Mouse (Mus musculus) lung, postnatal 0 days (tissue): Measurements from ENCODE around the gene Arfip2. TPM values are rescaled to one million over a fixed set of nuclear protein-coding genes. Genes with fewer than 3 reads are reported as not detected.
A peak's percentile ranks its signal among the peaks of the same experiment; 100 is the strongest.

Experiments used
- ATAC-seq: fragments of 200-750 bp; cut with Nextera tagmentation; 2 replicates; pipeline ENCODE4 v1.8.0; 2017; ENCODE audit warnings: moderate library complexity
- DNase-seq: peaks from one replicate; pipeline ENCODE4 v3.0.0-alpha.2; 2016; ENCODE audit warnings: low spot score
- H3K27ac ChIP-seq: fragments of 300-500 bp; sonication (generic); 2 replicates; pipeline ENCODE4 v1.5.1; 2014; ENCODE audit warnings: antibody characterized with exemption, mild to moderate bottlenecking, low read length, mixed read lengths
- H3K27me3 ChIP-seq: fragments of 300-500 bp; sonication (generic); replicated peaks from 2 replicates; pipeline ENCODE4 v1.6.1; 2014; ENCODE audit warnings: low read length, mixed read lengths; ENCODE audit not compliant: insufficient read depth
- H3K36me3 ChIP-seq: fragments of 300-500 bp; sonication (generic); 2 replicates; pipeline ENCODE4 v1.6.1; 2014; ENCODE audit warnings: low read length, mixed read lengths; ENCODE audit not compliant: insufficient read depth
- H3K4me1 ChIP-seq: fragments of 300-500 bp; sonication (generic); 2 replicates; pipeline ENCODE4 v1.6.1; 2014; ENCODE audit warnings: antibody characterized with exemption, low read depth, low read length, mixed read lengths; ENCODE audit not compliant: insufficient read depth
- H3K4me2 ChIP-seq: fragments of 300-500 bp; sonication (generic); replicated peaks from 2 replicates; pipeline ENCODE4 v1.6.1; 2014; ENCODE audit warnings: low read depth, mild to moderate bottlenecking, low read length, moderate library complexity, mixed read lengths
- H3K4me3 ChIP-seq: fragments of 300-500 bp; sonication (generic); 2 replicates; pipeline ENCODE4 v1.5.1; 2014; ENCODE audit warnings: low read depth, low read length
- H3K9ac ChIP-seq: fragments of 300-500 bp; sonication (generic); replicated peaks from 2 replicates; pipeline ENCODE4 v1.6.1; 2014; ENCODE audit warnings: low read depth, mild to moderate bottlenecking
- H3K9me3 ChIP-seq: fragments of 300-500 bp; sonication (generic); 2 replicates; pipeline ENCODE4 v1.6.1; 2016; ENCODE audit warnings: low read length, mixed read lengths
- CTCF ChIP-seq: IDR thresholded peaks from 2 replicates; pipeline ENCODE4 v1.5.1; 2016; ENCODE audit warnings: antibody characterized with exemption, mild to moderate bottlenecking
- EP300 ChIP-seq: IDR thresholded peaks from 2 replicates; pipeline ENCODE4 v1.6.1; 2016; ENCODE audit warnings: antibody characterized with exemption, mild to moderate bottlenecking, control low read depth
- WGBS: fragments of 180-500 bp; shearing (Covaris S2); extraction: QIAGEN DNeasy Blood & Tissue Kit; methylation state at CpG from one replicate; pipeline ENCODE4 v1.1.7; 2014; 5-methylcytosine and 5-hydroxymethylcytosine counted together
- polyA plus RNA-seq: library from polyadenylated mRNA; unstranded; fragments of >200 nt; fragmentation: Nextera tagmentation; extraction: Ambion mirVana; gene quantifications from 2 replicates; pipeline ENCODE4 v1.2.1, GENCODE M21; 2015

Arfip2 gene
- polyA plus RNA-seq, 1 experiment from 2014 or later, result 52.7 TPM

- 3% methylated on average over 47 of the region's 71 CpGs for WGBS
- ATAC-seq (peak; percentile 94), DNase-seq (peak; percentile 93)
- no peaks in the 10 kb centered on the region for H3K9me3 ChIP-seq
- no peaks in the 10 kb centered on the region for H3K27me3 ChIP-seq
- H3K9ac ChIP-seq, result peak within 1 kb of the TSS; percentile 70
- H3K4me2 ChIP-seq, result peak within 1 kb of the TSS; percentile 79
- 0 out of 2 replicates have a peak, but pooled peaks cover 7% of the 10 kb centered on the region for H3K36me3 ChIP-seq
- TF ChIP-seq CTCF (no peak; the same call in 1 of the 2 replicates), EP300 (no peak)
- H3K4me1 ChIP-seq, result peaks cover 21% of the 10 kb centered on the region; the same call in 1 of the 2 replicates
- peak within 1 kb of the TSS; percentile 89 for H3K27ac ChIP-seq
- peak within 1 kb of the TSS; percentile 92 for H3K4me3 ChIP-seq
Observed at GRCm38 (mm10) chr7:105633127-105633800, 7.0 kb downstream of the Arfip2 start, which contains the start of gene Trim3. Gene Trim3 (minus strand): TSS chr7:105633571.

- 14% methylated on average over 4 of the region's 4 CpGs for WGBS
- H3K4me2 ChIP-seq, result peak overlapping the region; percentile 79
- DNase-seq, result no peak
- H3K4me3 ChIP-seq, result peak overlapping the region; percentile 92
- no peak for ATAC-seq
- H3K9ac ChIP-seq, result peak overlapping the region; percentile 70
- TF ChIP-seq EP300 (no peak), CTCF (no peak)
- H3K36me3 ChIP-seq, result 0 out of 2 replicates have a peak, but pooled peaks cover 7% of the 10 kb centered on the region
- no peaks in the 10 kb centered on the region for H3K9me3 ChIP-seq
- H3K27me3 ChIP-seq, result no peaks in the 10 kb centered on the region
- H3K27ac ChIP-seq, result peak overlapping the region; percentile 89; the same call in 1 of the 2 replicates
- peaks cover 21% of the 10 kb centered on the region; the same call in 1 of the 2 replicates for H3K4me1 ChIP-seq
Observed at GRCm38 (mm10) chr7:105632551-105632972, 7.7 kb downstream of the Arfip2 start.

- no peak overlapping the region for H3K4me2 ChIP-seq
- H3K36me3 ChIP-seq, result no peaks in the 10 kb centered on the region
- WGBS, result 11% methylated on average over 3 of the region's 3 CpGs
- H3K4me3 ChIP-seq, result no peak overlapping the region
- DNase-seq (peak; percentile 92), ATAC-seq (peak; percentile 56)
- H3K9ac ChIP-seq, result no peak overlapping the region
- no peaks in the 10 kb centered on the region for H3K9me3 ChIP-seq
- no peak for TF ChIP-seq CTCF
- no peak for TF ChIP-seq EP300
- peak overlapping the region; percentile 71 for H3K27ac ChIP-seq
- no peaks in the 10 kb centered on the region for H3K27me3 ChIP-seq
- peaks cover 19% of the 10 kb centered on the region for H3K4me1 ChIP-seq
Observed at GRCm38 (mm10) chr7:105628633-105629032, 11.6 kb downstream of the Arfip2 start.

- DNase-seq, result peak; percentile 51
- H3K27ac ChIP-seq, result 0 out of 2 replicates have a peak overlapping the region, but pooled peaks have one; percentile 57
Observed at GRCm38 (mm10) chr7:105625397-105625796, 14.8 kb downstream of the Arfip2 start.

GRCm38 (mm10) chr7:105621646-105622292, 18.4 kb downstream of the Arfip2 start:
- H3K4me2 ChIP-seq, result peak overlapping the region; percentile 17
- DNase-seq, result peak; percentile 93

More at GRCm38 (mm10) chr7:105625397-105625796, 14.8 kb downstream of the Arfip2 start:
- H3K36me3 ChIP-seq, result no peaks in the 10 kb centered on the region
- H3K27me3 ChIP-seq, result no peaks in the 10 kb centered on the region
- ATAC-seq, result no peak
- no peak overlapping the region for H3K9ac ChIP-seq
- no peak overlapping the region for H3K4me2 ChIP-seq
- no peak overlapping the region for H3K4me3 ChIP-seq
- H3K4me1 ChIP-seq, result peaks cover 20% of the 10 kb centered on the region
- 35% methylated on average over 6 of the region's 6 CpGs for WGBS
- TF ChIP-seq CTCF (no peak), EP300 (no peak)
- H3K9me3 ChIP-seq, result no peaks in the 10 kb centered on the region

GRCm38 (mm10) chr7:105621053-105621452, 19.2 kb downstream of the Arfip2 start:
- Histone ChIP-seq H3K27me3 (no peaks in the 10 kb centered on the region), H3K4me1 (peaks cover 10% of the 10 kb centered on the region), H3K27ac (peak overlapping the region; percentile 96), H3K4me3 (no peak overlapping the region), H3K9ac (no peak overlapping the region), H3K9me3 (no peaks in the 10 kb centered on the region), H3K36me3 (peaks cover 26% of the 10 kb centered on the region), H3K4me2 (peak overlapping the region; percentile 17; the same call in 1 of the 2 replicates)
- 58% methylated on average over 4 of the region's 4 CpGs for WGBS
- TF ChIP-seq EP300, result peak; percentile 81
- no peak for TF ChIP-seq CTCF
- ATAC-seq, result peak; percentile 82
- DNase-seq, result peak; percentile 91

More at GRCm38 (mm10) chr7:105621646-105622292, 18.4 kb downstream of the Arfip2 start:
- Histone ChIP-seq H3K27me3 (no peaks in the 10 kb centered on the region), H3K36me3 (peaks cover 25% of the 10 kb centered on the region), H3K4me3 (no peak overlapping the region), H3K4me1 (peaks cover 10% of the 10 kb centered on the region), H3K9me3 (no peaks in the 10 kb centered on the region), H3K9ac (no peak overlapping the region), H3K27ac (peak overlapping the region; percentile 96)
- no peak for TF ChIP-seq CTCF
- TF ChIP-seq EP300, result peak; percentile 97
- WGBS, result 44% methylated on average over 8 of the region's 8 CpGs
- peak; percentile 85 for ATAC-seq
